Mouse (Mus musculus): Measurements from ENCODE around the gene Map3k5. TPM values are rescaled to one million over a fixed set of nuclear protein-coding genes. Genes with fewer than 3 reads are reported as not detected.

Gene Map3k5
- total and polyA plus RNA-seq, 2 experiments from 2014 or later, result 1.5 to 5.3 TPM

- Histone ChIP-seq H3K9me3 (ENCODE audit: low read length) (no peaks in the 10 kb centered on the region), H3K27ac (ENCODE audit: low read depth, low read length) (no peak overlapping the region), H3K4me2 (ENCODE audit: low read depth, low read length, poor library complexity, severe bottlenecking) (no peak overlapping the region), H3K36me3 (ENCODE audit: insufficient read depth, low read length) (no peaks in the 10 kb centered on the region), H3K4me3 (ENCODE audit: low read depth, low read length) (no peak overlapping the region), H3K4me1 (ENCODE audit: insufficient read depth, low read length) (no peaks in the 10 kb centered on the region), H3K9ac (replicated peaks; ENCODE audit: low read length, poor library complexity, severe bottlenecking) (no peak overlapping the region), H3K27me3 (ENCODE audit: insufficient read depth, low read length) (no peaks in the 10 kb centered on the region)
- ATAC-seq (ENCODE audit: low FRiP score), result no peak
- WGBS, result 48% methylated on average over 2 of the region's 2 CpGs
- no peak for DNase-seq (ENCODE audit: low spot score)
- TF ChIP-seq CTCF (IDR thresholded peaks at IDR 0.05), result no peak
Observed at GRCm38 (mm10) chr10:20153507-20153906, 219.2 kb downstream of the Map3k5 start.

DNA sequence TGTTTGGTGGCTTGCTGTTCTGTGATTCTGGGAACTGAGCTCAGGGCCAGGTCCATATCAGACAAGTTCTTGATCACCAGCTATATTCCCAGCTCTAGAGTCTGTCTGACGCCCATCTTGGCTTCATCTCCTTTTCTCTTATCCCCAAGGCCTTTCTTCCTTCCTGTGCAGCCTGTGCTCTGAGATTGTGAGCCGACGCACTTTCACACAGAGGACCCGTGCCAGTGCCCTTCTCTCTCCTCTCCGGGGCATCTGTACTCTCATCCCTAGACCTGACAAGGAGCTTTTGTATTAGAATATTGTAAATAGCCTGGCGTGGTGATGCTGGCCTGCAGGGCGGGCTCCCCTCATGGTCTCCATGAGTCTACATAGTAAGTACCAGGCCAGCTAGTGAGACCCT is 221.1 kb downstream of the Map3k5 start:
- Histone ChIP-seq H3K36me3 (ENCODE audit: insufficient read depth, low read length) (no peaks in the 10 kb centered on the region), H3K27ac (ENCODE audit: low read depth, low read length) (no peak overlapping the region), H3K27me3 (ENCODE audit: insufficient read depth, low read length) (no peaks in the 10 kb centered on the region), H3K9me3 (ENCODE audit: low read length) (no peaks in the 10 kb centered on the region), H3K4me1 (ENCODE audit: insufficient read depth, low read length) (no peaks in the 10 kb centered on the region), H3K4me2 (ENCODE audit: low read depth, low read length, poor library complexity, severe bottlenecking) (no peak overlapping the region), H3K4me3 (ENCODE audit: low read depth, low read length) (no peak overlapping the region), H3K9ac (replicated peaks; ENCODE audit: low read length, poor library complexity, severe bottlenecking) (no peak overlapping the region)
- WGBS, result 78% methylated on average over 7 of the region's 7 CpGs
- DNase-seq (ENCODE audit: low spot score), result no peak
- TF ChIP-seq CTCF (IDR thresholded peaks at IDR 0.05), result no peak
- no peak for ATAC-seq (ENCODE audit: low FRiP score)

GRCm38 (mm10) chr10:20157021-20157726 is 222.9 kb downstream of the Map3k5 start:
- H3K27ac ChIP-seq (ENCODE audit: low read depth, low read length), result no peak overlapping the region
- H3K9me3 ChIP-seq (ENCODE audit: low read length), result no peaks in the 10 kb centered on the region
- DNase-seq (ENCODE audit: low spot score) (no peak), ATAC-seq (ENCODE audit: low FRiP score) (no peak)
- WGBS, result 82% methylated on average over 8 of the region's 8 CpGs
- H3K9ac ChIP-seq (replicated peaks; ENCODE audit: low read length, poor library complexity, severe bottlenecking), result no peak overlapping the region
- TF ChIP-seq CTCF (IDR thresholded peaks at IDR 0.05), result no peak
- no peak overlapping the region for H3K4me2 ChIP-seq (ENCODE audit: low read depth, low read length, poor library complexity, severe bottlenecking)
- H3K4me1 ChIP-seq (ENCODE audit: insufficient read depth, low read length), result no peaks in the 10 kb centered on the region
- no peaks in the 10 kb centered on the region for H3K36me3 ChIP-seq (ENCODE audit: insufficient read depth, low read length)
- H3K4me3 ChIP-seq (ENCODE audit: low read depth, low read length), result no peak overlapping the region
- H3K27me3 ChIP-seq (ENCODE audit: insufficient read depth, low read length), result no peaks in the 10 kb centered on the region

GRCm38 (mm10) chr10:20158756-20159155 is 224.5 kb downstream of the Map3k5 start:
- Histone ChIP-seq H3K27me3 (ENCODE audit: insufficient read depth, low read length) (no peaks in the 10 kb centered on the region), H3K4me2 (ENCODE audit: low read depth, low read length, poor library complexity, severe bottlenecking) (no peak overlapping the region), H3K4me1 (ENCODE audit: insufficient read depth, low read length) (no peaks in the 10 kb centered on the region), H3K36me3 (ENCODE audit: insufficient read depth, low read length) (no peaks in the 10 kb centered on the region), H3K9me3 (ENCODE audit: low read length) (no peaks in the 10 kb centered on the region), H3K27ac (ENCODE audit: low read depth, low read length) (no peak overlapping the region), H3K9ac (replicated peaks; ENCODE audit: low read length, poor library complexity, severe bottlenecking) (no peak overlapping the region), H3K4me3 (ENCODE audit: low read depth, low read length) (no peak overlapping the region)
- ATAC-seq (ENCODE audit: low FRiP score), result no peak
- no peak for TF ChIP-seq CTCF (IDR thresholded peaks at IDR 0.05)
- no peak for DNase-seq (ENCODE audit: low spot score)
- WGBS, result 66% methylated on average over 4 of the region's 4 CpGs

DNA sequence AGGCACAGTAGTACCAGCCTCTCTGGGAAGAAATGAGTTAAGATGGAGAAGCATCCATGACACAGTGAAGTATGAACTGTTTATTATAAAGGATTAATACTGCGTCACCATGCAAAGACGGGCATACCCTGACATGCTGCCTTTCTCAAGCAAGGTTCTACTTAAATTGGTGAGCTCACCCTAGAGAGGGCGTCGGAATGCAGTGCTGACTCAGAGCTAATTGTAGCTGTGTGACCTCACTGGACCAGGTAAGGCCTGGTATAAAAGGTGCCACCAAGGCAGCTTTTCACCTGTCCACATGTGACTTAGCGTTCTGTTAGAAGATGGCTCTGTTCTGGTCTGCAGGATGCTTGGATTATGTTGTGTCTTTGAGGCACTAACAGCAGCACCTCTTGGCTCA is 225.0 kb downstream of the Map3k5 start:
- no peak for TF ChIP-seq CTCF (IDR thresholded peaks at IDR 0.05)
- H3K9me3 ChIP-seq (ENCODE audit: low read length), result no peaks in the 10 kb centered on the region

DNA sequence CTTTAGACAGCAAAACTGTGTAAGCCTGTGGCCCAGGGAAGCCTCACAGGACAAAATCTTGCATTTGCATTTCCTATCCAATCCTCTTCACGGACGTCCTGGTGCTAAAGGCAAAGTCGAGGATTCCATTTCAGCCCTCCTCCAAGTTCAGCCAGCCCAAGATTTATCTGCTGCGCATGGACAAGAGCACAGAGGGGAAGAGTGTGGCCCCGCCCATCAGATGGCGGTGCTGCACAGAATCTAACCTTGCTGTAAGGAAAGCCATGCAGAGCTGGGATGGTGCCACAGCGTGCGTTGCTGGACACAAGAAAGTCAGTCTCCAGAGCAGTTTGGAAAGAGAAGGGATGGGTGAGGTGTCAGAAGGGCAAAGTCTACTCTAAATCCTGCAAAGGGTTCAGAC is 226.6 kb downstream of the Map3k5 start:
- Histone ChIP-seq H3K36me3 (ENCODE audit: insufficient read depth, low read length) (no peaks in the 10 kb centered on the region), H3K27me3 (ENCODE audit: insufficient read depth, low read length) (no peaks in the 10 kb centered on the region), H3K9ac (replicated peaks; ENCODE audit: low read length, poor library complexity, severe bottlenecking) (no peak overlapping the region), H3K9me3 (ENCODE audit: low read length) (no peaks in the 10 kb centered on the region), H3K4me3 (ENCODE audit: low read depth, low read length) (no peak overlapping the region), H3K27ac (ENCODE audit: low read depth, low read length) (no peak overlapping the region), H3K4me2 (ENCODE audit: low read depth, low read length, poor library complexity, severe bottlenecking) (no peak overlapping the region), H3K4me1 (ENCODE audit: insufficient read depth, low read length) (no peaks in the 10 kb centered on the region)
- TF ChIP-seq CTCF (IDR thresholded peaks at IDR 0.05), result no peak
- WGBS, result 57% methylated on average over 8 of the region's 8 CpGs
- no peak for DNase-seq (ENCODE audit: low spot score)
- no peak for ATAC-seq (ENCODE audit: low FRiP score)

More for the DNA sequence above, 225.0 kb downstream of the Map3k5 start:
- no peak for ATAC-seq (ENCODE audit: low FRiP score)
- no peak for DNase-seq (ENCODE audit: low spot score)
- no peak overlapping the region for H3K4me3 ChIP-seq (ENCODE audit: low read depth, low read length)
- H3K9ac ChIP-seq (replicated peaks; ENCODE audit: low read length, poor library complexity, severe bottlenecking), result no peak overlapping the region
- WGBS, result 95% methylated on average over 5 of the region's 5 CpGs
- no peak overlapping the region for H3K4me2 ChIP-seq (ENCODE audit: low read depth, low read length, poor library complexity, severe bottlenecking)
- no peaks in the 10 kb centered on the region for H3K27me3 ChIP-seq (ENCODE audit: insufficient read depth, low read length)
- H3K4me1 ChIP-seq (ENCODE audit: insufficient read depth, low read length), result no peaks in the 10 kb centered on the region
- no peaks in the 10 kb centered on the region for H3K36me3 ChIP-seq (ENCODE audit: insufficient read depth, low read length)
- no peak overlapping the region for H3K27ac ChIP-seq (ENCODE audit: low read depth, low read length)

Data from midbrain, postnatal 0 days (tissue).